Mouse (Mus musculus) liver, embryonic 14.5 days (tissue): ENCODE measurements around the gene Tnfsf13b. TPM values are rescaled to one million over a fixed set of nuclear protein-coding genes. Genes with fewer than 3 reads are reported as not detected.

Experiments used
- ATAC-seq: fragments of 200-750 bp; cut with Nextera tagmentation; 2 replicates; pipeline ENCODE4 v1.8.0; 2017; ENCODE audit warnings: moderate number of reproducible peaks, mild to moderate bottlenecking, moderate library complexity; ENCODE audit not compliant: insufficient read depth
- DNase-seq, 3 experiments: peaks; one replicate each; pipeline ENCODE4 v3.0.0-alpha.2; 2012 to 2013; ENCODE audit warnings: low read depth in 3 of 3, low spot score in 3 of 3
- H3K27ac ChIP-seq: fragments of 300-500 bp; sonication (generic); 2 replicates; pipeline ENCODE4 v1.5.1; 2014; ENCODE audit warnings: moderate library complexity, mild to moderate bottlenecking, control low read depth, inconsistent platforms
- H3K27me3 ChIP-seq: fragments of 300-500 bp; sonication (generic); 2 replicates; pipeline ENCODE4 v1.6.1; 2014; ENCODE audit warnings: mild to moderate bottlenecking, low read length, moderate library complexity; ENCODE audit not compliant: control insufficient read depth, insufficient read depth
- H3K36me3 ChIP-seq: fragments of 300-500 bp; sonication (generic); replicated peaks from 2 replicates; pipeline ENCODE4 v1.6.1; 2014; ENCODE audit warnings: low read depth; ENCODE audit not compliant: control insufficient read depth, insufficient read depth
- H3K4me1 ChIP-seq, 2 experiments: fragments of 200-500 bp in 1 of 2; fragments of 300-500 bp in 1 of 2; sonication (generic) in 1 of 2; replicated peaks; 2 replicates each; pipeline ENCODE4 v1.6.1; 2012 to 2014; ENCODE audit warnings: antibody characterized with exemption in 1 of 2, inconsistent platforms in 1 of 2, low read length in 1 of 2; ENCODE audit not compliant: control insufficient read depth in 2 of 2, insufficient read depth in 2 of 2
- H3K4me2 ChIP-seq: fragments of 300-500 bp; sonication (generic); 2 replicates; pipeline ENCODE4 v1.6.1; 2014; ENCODE audit warnings: low read depth, mild to moderate bottlenecking, control low read depth, moderate library complexity
- H3K4me3 ChIP-seq, 2 experiments: fragments of 200-500 bp in 1 of 2; fragments of 300-500 bp in 1 of 2; sonication (generic) in 1 of 2; 2 replicates each; pipeline ENCODE4 v1.5.1; 2012 to 2014; ENCODE audit warnings: low read depth in 2 of 2, low read length in 2 of 2, mild to moderate bottlenecking in 2 of 2, control low read depth in 1 of 2, inconsistent platforms in 1 of 2, moderate library complexity in 1 of 2; ENCODE audit not compliant: insufficient read depth in 1 of 2
- H3K9ac ChIP-seq: fragments of 300-500 bp; sonication (generic); replicated peaks from 2 replicates; pipeline ENCODE4 v1.6.1; 2014; ENCODE audit warnings: mild to moderate bottlenecking, control low read depth, moderate library complexity
- H3K9me3 ChIP-seq: fragments of 300-500 bp; sonication (generic); 2 replicates; pipeline ENCODE4 v1.6.1; 2016; ENCODE audit warnings: low read length, mixed read lengths; ENCODE audit not compliant: control insufficient read depth
- CTCF ChIP-seq: IDR thresholded peaks from 2 replicates; pipeline ENCODE4 v1.5.1; 2016; ENCODE audit warnings: antibody characterized with exemption, low read depth, control low read depth
- EP300 ChIP-seq: IDR thresholded peaks from 2 replicates; pipeline ENCODE4 v1.6.1; 2016; ENCODE audit warnings: antibody characterized with exemption, low read depth
- WGBS: fragments of 180-500 bp; shearing (Covaris S2); extraction: QIAGEN DNeasy Blood & Tissue Kit; methylation state at CpG from one replicate; pipeline ENCODE4 v1.1.7; 2014; ENCODE audit not compliant: insufficient replicate concordance; 5-methylcytosine and 5-hydroxymethylcytosine counted together
- polyA plus RNA-seq, 2 experiments: library from polyadenylated mRNA; depleted of rRNA in 1 of 2; stranded (reverse) in 1 of 2; unstranded in 1 of 2; fragments of >200 nt; fragmentation: Nextera tagmentation in 1 of 2; extraction: Ambion mirVana in 1 of 2; gene quantifications; 2 replicates each; pipeline versions ENCODE4 v1.2.1 to v1.2.3; 2012 to 2014

Tnfsf13b gene
- polyA plus RNA-seq, 2 experiments, result 0.15 to 0.17 TPM

DNA sequence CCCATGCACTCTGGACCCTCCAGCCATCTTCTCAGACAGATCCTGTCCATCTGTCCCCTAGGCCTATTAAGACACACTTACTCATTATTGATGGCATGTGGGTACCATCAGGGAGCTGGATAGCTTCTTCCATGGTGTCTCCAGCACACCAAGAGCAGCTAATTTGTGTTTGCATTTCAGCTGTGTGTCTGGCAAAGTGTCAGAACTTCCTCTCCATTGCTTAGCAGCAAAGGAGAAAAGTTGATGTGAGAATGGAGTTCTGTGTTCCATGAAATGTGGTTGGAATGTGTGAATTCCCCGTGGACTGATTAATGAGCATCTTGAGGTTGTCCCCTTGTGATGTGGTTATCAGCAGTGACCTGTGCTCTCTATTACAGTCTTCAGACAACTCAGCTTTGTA, 26.5 kb upstream of the Tnfsf13b start:
- no peak overlapping the region for H3K9ac ChIP-seq
- no peaks in the 10 kb centered on the region; the same call in 1 of the 2 replicates for H3K36me3 ChIP-seq
- H3K27ac ChIP-seq, result no peak overlapping the region
- peaks cover 15 to 29% of the 10 kb centered on the region in 2 experiments for H3K4me1 ChIP-seq
- no peak overlapping the region for H3K4me3 ChIP-seq
- H3K9me3 ChIP-seq, result no peaks in the 10 kb centered on the region
- no peaks in the 10 kb centered on the region for H3K27me3 ChIP-seq
- WGBS, result 14% methylated on average over 1 of the region's 1 CpGs
- no peak overlapping the region for H3K4me2 ChIP-seq
- TF ChIP-seq EP300 (no peak), CTCF (no peak)
- DNase-seq (no peak), ATAC-seq (no peak)

DNA sequence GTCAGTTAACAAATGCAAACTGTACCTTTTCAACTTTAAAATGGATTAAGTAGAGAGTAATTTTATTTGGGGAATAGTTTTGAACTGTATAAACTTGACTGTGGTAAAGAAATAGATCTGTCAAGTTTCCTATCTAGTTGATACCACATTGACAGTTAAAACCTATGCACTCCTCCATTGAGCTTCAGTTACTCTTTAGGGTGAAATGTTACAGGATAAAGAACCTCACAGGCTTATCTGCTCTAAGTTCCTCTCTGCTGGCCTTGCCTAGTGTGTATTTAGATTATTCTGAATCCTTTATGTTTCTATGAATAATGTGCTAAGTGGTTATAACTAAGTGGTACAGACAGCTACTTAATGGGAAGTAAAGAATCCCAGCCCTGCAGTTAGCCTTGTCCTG, 26.1 kb upstream of the Tnfsf13b start:
- TF ChIP-seq CTCF (no peak), EP300 (no peak)
- H3K4me1 ChIP-seq, result peaks cover 13 to 28% of the 10 kb centered on the region in 2 experiments

DNA sequence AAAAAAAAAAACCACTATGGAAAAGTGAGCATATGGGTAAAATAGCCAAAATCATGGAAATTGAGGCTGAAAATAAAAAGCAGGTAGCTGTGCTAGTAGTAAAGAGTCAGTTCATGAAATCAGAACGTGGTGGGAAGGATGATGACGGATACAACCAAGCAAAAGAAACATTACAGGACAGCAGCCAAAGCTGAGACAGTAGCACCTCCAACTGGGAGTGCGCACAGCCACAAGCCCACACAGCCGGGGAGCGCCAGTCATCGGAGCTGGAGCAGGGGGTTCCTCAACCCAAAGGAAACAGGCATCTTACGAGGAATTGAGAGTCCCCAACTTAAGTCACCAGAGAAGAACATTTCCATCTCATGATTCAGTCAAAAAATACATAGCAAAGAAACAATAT, 2.2 kb upstream of the Tnfsf13b start:
- no peak overlapping the region for H3K27ac ChIP-seq
- DNase-seq (no peak), ATAC-seq (no peak)
- H3K4me1 ChIP-seq, result no peaks in the 10 kb centered on the region
- no peaks in the 10 kb centered on the region for H3K9me3 ChIP-seq
- no peak overlapping the region for H3K4me3 ChIP-seq
- H3K4me2 ChIP-seq, result no peak overlapping the region
- 64% methylated on average over 7 of the region's 7 CpGs for WGBS
- H3K9ac ChIP-seq, result no peak overlapping the region
- H3K27me3 ChIP-seq, result no peaks in the 10 kb centered on the region
- H3K36me3 ChIP-seq, result no peaks in the 10 kb centered on the region
- no peak for TF ChIP-seq EP300
- no peak for TF ChIP-seq CTCF

More for the DNA sequence above, 26.1 kb upstream of the Tnfsf13b start:
- Histone ChIP-seq H3K27me3 (no peaks in the 10 kb centered on the region), H3K9me3 (no peaks in the 10 kb centered on the region), H3K9ac (no peak overlapping the region), H3K4me2 (no peak overlapping the region), H3K27ac (no peak overlapping the region), H3K36me3 (no peaks in the 10 kb centered on the region; the same call in 1 of the 2 replicates), H3K4me3 (no peak overlapping the region)
- no peak for DNase-seq
- ATAC-seq, result no peak

DNA sequence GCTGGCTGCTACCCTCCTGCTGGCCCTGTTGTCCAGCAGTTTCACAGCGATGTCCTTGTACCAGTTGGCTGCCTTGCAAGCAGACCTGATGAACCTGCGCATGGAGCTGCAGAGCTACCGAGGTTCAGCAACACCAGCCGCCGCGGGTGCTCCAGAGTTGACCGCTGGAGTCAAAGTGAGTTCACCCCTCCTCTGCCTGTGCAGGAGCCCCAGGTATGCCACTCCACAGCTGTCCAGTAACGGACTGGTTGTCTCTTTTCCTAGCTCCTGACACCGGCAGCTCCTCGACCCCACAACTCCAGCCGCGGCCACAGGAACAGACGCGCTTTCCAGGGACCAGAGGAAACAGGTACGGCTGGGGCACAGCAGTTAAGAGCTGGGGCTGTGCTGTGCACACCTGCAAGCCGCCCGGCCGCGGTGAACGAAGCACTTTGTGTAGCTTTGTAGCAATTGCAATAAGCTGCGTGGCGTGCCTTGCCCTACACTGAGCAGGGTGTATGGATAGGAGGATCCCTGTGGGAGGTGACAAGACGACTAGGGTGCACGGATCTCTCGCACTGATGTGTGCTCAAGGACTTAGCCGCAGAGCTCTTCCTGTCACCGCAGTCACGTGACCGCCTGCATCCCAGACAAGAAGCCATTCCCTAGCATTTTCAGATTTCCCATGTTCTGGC, 856 bp downstream of the Tnfsf13b start:
- H3K4me1 ChIP-seq, result no peaks in the 10 kb centered on the region
- 4% methylated on average over 29 of the region's 29 CpGs for WGBS

DNA sequence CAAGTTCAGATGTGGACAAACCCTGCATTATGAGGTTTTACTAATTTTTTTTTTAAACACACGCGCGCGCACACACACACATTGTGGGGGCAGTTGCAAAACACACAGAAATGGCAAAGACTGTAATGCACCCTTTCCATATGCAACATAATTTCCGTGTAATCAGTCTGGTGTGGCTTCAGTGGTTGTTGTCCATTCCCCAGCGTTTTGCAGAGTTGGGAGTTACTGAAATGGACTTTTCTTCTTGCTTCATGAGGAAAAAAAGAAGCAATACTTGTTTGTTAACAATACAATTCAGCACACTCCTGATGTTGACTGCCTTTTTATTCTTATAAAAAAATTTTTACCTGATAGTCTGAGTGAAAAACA, 1.4 kb downstream of the Tnfsf13b start:
- Histone ChIP-seq H3K4me2 (no peak overlapping the region), H3K4me3 (no peak overlapping the region), H3K9ac (no peak overlapping the region), H3K9me3 (no peaks in the 10 kb centered on the region), H3K4me1 (no peaks in the 10 kb centered on the region), H3K27ac (no peak overlapping the region), H3K27me3 (no peaks in the 10 kb centered on the region), H3K36me3 (no peaks in the 10 kb centered on the region)
- no peak for ATAC-seq
- TF ChIP-seq CTCF (no peak), EP300 (no peak)
- WGBS, result 25% methylated on average over 6 of the region's 6 CpGs
- no peak for DNase-seq

More for the DNA sequence above, 856 bp downstream of the Tnfsf13b start:
- no peak for DNase-seq
- no peak overlapping the region for H3K9ac ChIP-seq
- no peak overlapping the region for H3K27ac ChIP-seq
- H3K4me2 ChIP-seq, result peak overlapping the region; percentile 2
- TF ChIP-seq CTCF, result no peak
- peak overlapping the region in 1 of 2 experiments; percentile 7; a peak in 2 of 4 replicates for H3K4me3 ChIP-seq
- H3K9me3 ChIP-seq, result no peaks in the 10 kb centered on the region
- no peaks in the 10 kb centered on the region for H3K36me3 ChIP-seq
- H3K27me3 ChIP-seq, result no peaks in the 10 kb centered on the region
- no peak for ATAC-seq
